Mouse (Mus musculus) fibroblast of lung, adult 2 months (primary cell): Measurements from ENCODE around the gene Lce1a2.
"Not testable (repeated sequence)": the region's sequence is repeated elsewhere in the genome, so short reads cannot be mapped to it uniquely, and the experiment has no call there.

Source experiments
- DNase-seq: peaks from one replicate; pipeline ENCODE4 v3.0.0-alpha.2; 2011; ENCODE audit warnings: low read depth

Gene Lce1a2

DNA sequence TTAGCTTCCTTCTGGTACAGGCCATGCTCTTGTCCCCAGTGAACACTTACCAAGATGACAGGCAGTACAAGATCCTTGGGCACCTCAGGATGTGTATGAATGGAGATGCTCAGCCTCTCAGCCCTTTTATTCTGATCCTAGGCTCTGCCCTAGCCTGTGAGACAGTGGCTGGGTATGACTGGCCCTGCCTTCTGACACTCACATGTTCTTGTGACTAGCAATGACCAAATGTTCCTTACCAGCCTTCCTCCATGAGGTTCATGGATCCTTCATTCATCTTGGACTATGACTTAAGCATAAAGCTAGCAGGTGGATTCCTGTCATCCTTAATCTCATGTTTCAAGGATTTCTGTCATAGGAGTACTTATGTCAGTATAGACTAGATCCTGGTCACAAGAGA, at the start of gene Lce1a2:
Gene Lce1a2 (minus strand): TSS at position 101 of the 400 bp plus-strand sequence.
- DNase-seq = no peak

DNA sequence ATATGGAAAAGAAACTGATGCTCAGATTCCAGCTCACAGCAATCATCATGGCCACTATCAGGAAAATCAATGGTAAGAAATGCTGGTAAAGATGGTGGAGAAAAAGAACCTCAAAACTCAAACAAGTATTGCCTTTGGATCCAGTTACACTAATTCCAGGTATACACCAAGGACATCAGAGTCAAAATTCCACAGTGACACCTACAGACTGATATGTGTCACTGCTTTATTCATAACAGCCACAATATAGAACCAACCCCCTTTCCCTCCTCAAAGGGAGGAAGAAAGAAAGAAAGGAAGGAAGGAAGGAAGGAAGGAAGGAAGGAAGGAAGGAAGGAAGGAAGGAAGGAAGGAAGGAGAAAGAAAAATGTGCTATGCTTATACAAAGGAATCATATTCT, 45.0 kb upstream of the Lce1a2 start:
- DNase-seq = no peak

DNA sequence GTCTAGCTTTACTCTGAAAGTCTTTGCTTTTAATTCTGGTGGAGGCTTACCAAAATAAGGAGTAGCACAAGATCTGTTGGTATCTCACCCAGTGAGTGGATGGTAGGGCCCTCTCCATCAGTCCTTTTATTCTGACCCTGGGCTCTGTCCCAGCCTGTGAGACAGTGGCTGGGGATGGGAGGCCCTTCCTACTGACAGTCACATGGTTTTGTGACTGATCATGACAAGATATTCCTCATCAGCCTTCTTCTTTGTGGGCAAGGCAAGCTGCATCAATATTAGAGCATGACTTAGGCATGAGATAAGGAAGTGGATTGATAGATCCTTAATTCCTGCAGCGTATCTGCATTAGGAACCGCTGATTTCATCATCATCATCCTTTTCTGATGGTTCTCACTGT, 38.9 kb upstream of the Lce1a2 start, which contains the start of gene Lce1e:
Gene Lce1e (minus strand): TSS at position 101 of the 400 bp plus-strand sequence.
- no peak for DNase-seq

DNA sequence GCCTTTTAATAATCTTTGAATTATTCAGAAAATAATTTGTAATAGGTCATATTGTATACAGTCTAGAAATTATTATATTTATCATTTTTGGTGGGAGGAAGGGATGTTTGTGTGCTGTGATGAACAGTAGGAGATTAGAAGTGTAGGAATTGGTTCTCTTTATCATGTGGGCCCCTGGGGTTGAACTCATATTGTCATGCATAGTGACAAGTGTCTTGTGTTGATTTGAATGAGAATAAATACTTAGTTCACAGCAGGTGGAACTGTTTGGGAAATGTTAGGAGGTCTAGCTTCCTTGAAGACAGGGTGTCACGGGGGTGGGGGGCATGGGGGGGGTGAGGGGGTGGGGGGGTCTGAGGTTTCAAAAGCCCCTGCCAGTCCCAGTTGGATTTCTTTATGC, 24.5 kb upstream of the Lce1a2 start:
- no peak for DNase-seq

DNA sequence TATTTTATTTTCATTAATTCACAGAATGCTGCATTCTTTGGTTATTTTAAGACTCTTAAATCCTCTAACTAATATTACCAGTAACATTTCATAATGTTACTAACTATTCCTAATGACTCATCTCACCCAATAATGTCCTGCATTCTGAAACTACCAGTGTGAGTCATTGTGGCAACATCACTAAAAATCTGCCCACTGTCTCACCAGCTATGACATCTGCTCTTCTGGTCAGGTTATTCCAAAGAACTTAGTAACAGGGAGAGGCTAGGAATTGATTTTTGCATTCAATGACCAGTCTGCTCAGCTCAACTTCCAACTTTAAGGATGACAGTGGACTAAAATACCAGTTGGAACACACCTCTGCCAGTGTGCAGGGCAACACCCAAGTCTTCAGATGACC, 21.6 kb upstream of the Lce1a2 start:
- DNase-seq = no peak

DNA sequence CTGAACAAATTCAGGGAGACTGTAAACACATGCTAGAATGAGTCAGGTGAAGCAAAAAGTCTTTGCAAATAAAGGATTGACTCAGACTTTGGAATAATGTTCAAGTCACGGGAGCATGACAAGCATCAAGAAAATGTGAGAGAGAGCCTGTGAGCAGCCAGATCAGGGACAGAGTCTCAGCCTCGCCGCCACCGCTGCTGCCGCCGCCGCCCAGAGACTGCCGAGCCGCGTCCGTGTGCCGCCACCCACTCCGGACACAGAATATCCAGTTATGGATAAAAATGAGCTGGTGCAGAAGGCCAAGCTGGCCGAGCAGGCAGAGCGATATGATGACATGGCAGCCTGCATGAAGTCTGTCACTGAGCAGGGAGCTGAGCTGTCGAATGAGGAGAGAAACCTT, 19.0 kb upstream of the Lce1a2 start:
- DNase-seq = not testable (repeated sequence)

DNA sequence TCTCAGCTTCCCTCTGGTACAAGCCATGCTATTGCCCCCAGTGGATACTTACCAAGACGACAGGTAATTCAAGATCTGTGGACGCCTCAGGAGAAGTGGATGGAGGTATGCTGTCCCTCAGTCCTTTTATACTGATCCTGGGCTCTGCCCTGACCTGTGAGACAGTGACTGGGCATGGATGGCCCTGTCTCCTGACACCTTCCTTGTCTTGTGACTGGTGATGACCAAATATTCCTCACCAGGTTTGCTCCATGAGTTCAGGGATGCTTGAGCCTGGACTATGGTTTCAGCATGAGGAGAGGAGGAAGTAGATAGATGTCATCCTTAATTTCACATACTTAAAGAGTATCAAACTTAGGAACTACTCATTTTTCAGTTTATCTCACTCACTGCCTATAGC, 17.0 kb upstream of the Lce1a2 start, which contains the start of gene Lce1d:
Gene Lce1d (minus strand): TSS at position 101 of the 400 bp plus-strand sequence.
- DNase-seq = no peak

DNA sequence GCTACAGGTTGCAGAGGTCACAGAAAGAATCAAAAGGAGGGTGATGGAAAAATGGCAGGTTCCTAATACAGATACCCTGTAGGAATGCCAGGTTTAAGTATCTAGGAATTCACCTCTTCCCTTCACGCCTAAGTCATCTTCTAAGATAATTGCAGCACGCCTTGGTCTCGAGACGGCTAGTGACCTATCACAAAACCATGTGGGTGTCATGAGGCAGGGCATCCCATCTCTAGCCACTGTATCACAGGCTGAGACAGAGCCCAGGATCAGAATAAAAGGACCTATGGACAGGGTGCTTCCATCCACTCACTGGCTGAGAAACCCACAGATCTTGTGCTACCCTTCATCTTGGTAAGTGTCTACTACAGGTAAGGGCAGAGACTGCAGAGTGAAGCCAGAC, 8.8 kb upstream of the Lce1a2 start, which contains the start of gene Lce1c:
Gene Lce1c (plus strand): TSS at position 301 of the 400 bp plus-strand sequence.
- no peak for DNase-seq

DNA sequence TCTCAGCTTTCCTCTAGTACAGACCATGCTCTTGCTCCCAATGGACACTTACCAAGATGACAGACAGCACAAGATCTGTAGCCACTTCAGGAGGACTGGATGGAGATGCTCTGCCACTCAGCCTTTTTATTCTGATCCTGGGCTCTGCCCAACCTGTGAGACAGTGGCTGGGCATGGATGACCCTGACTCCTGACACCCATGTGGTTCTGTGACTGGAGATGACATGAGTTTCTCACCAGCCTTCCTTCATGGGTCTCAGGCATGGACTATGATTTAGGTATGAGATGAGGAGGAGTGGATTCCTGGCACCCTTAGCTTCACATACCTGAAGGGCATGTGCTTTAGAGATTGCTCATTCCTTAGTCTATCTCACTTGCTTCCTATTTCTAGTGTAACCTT, 13.3 kb downstream of the Lce1a2 start, which contains the start of gene Lce1b:
Gene Lce1b (minus strand): TSS at position 101 of the 400 bp plus-strand sequence.
- DNase-seq = no peak

DNA sequence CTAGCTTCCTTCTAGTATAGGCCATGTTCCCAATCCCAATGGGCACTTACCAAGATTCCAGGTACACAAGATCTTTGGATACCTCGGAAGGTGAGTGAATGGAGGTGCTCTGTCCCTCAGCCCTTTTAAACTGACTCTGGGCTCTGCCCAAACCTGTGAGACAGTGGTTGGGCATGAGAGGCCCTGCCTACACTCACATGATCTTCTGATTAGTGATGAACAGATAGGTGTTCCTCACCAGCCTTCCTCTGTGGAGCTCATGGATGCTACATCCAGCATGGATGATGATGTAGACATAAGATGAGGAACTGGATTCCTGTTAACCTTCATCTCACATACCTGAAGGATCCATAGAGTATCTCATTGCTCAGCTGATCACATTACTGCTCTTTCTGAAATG, 21.9 kb downstream of the Lce1a2 start, which contains the start of gene Lce1a1:
Gene Lce1a1 (minus strand): TSS at position 101 of the 400 bp plus-strand sequence.
- no peak for DNase-seq

DNA sequence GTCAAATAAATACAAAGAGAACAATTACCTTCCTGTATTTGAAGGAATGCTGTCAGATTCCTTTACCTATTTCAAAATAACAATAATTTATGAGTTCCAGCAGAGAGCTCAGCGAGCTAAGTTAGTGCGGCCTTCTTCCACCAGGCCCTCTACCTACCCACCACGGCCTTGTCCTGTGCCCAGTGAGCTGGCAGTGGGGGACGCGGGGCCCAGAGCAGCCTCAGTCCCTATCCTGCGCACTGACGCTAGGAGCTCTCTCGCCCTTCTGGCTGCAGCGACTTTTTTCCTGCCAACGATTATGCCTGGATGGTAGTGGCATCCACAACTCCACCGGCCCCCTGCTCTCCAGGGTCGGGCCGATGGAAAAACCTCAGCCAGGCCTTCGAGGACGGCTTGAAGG, 30.3 kb downstream of the Lce1a2 start:
- DNase-seq = no peak

DNA sequence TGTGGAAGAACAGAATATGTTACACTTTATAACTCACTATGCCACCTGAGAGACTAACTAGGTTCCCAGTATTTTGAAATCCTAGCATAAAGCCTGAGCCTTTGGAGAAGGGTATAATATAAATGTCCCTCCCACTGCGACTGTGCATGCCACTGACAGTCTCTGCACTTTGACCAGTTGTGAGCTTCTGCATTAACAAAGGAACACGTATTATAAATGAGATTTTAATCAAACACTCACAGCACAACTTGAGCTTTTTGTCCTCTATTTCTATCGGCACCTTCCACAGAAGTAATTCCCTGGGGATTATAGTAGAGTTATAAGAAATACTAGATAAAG, 31.5 kb downstream of the Lce1a2 start:
- DNase-seq = no peak

DNA sequence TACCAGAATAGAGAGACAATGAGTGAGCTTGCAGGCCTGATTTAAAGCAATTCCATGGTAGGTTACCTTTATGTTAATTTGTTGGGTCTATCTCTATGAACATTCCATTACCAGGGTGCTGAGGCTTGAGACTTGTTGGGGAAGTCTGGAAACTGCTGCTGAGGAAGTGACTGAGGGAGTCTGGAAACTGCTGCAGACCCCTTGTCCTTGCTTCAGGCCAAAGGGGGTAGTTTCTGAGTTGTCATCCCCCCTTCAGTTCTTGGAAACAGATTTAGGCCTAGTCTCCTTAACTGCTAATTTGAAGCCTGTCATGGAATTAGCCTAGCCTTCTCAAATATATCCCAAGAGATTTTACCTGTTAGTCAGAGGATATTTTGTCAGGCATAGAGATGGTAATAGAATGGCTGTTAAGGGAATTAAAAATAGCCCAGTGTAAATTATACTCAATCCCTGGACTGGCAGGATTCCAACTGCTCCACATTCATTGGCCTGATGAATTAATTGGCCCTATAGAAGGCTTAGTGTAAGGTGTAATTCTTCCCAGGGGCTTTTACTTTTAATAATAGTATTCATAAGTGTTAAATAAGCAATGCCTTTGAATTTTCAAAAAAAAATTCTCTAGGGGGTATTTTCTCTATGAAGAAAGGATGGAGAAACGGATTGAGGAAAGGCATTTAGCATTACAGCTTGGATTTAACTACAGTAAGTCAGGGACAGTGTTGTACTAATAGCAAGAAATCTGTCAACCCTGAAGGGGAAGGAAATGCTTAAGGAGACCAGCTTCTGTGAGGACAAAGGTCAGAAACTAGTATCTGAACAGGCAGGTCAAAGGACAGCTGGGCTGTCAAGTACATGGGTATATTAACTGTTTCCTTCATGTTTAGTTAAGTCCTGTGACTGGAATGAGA, 32.1 kb downstream of the Lce1a2 start:
- DNase-seq = no peak

DNA sequence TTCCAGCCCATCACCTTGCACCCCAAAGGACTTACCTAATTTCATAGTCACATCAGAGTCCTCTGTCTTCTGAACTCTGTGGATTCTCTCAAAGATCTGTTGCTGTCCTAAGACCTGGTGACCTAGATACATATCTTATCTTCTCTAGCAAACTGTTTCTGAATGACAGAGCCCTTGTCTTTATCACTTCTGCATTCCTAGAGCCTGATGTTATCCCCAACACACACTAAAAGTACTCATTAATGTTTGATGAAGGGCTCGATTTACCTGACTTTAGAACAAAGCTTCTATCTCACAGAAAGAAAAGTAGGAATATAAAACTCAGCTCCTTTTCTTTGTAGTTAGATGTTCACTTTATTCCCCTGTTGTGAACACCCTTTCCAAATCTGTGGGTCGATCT, 48.6 kb downstream of the Lce1a2 start, which contains the start of gene Lce6a:
Gene Lce6a (minus strand): TSS at position 101 of the 400 bp plus-strand sequence.
- no peak for DNase-seq
